Mouse (Mus musculus) c-Kit-positive CD71-positive TER-119-positive erythroid progenitor cells, embryonic 14.5 days (primary cell): ENCODE measurements around the gene Gm29427.
"Not testable (repeated sequence)": the region's sequence is repeated elsewhere in the genome, so short reads cannot be mapped to it uniquely, and the experiment has no call there.

Experiments
- DNase-seq: peaks from one replicate; pipeline ENCODE4 v3.0.0-alpha.2; 2013; ENCODE audit warnings: low spot score

Gm29427 gene

DNA sequence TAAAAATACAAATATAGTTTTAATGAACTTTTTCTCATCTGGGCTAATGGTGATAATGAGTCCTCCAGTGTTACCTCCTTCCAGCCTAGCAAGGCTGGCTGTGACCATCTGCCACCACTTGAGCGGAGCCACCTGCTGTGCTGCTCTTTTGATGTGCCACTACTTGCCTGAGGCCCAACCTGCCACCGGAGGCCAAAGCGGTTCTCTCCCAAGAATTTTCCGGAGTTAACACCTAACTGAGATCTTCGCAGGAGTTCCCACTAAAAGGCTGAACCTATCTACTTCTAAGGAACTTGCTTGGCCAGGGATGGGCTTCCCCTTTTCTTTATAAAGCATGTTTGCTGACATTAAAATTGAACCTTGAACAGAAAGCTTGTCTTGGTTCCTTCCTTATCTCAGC, 56.0 kb downstream of the Gm29427 start:
- not testable (repeated sequence) for DNase-seq

DNA sequence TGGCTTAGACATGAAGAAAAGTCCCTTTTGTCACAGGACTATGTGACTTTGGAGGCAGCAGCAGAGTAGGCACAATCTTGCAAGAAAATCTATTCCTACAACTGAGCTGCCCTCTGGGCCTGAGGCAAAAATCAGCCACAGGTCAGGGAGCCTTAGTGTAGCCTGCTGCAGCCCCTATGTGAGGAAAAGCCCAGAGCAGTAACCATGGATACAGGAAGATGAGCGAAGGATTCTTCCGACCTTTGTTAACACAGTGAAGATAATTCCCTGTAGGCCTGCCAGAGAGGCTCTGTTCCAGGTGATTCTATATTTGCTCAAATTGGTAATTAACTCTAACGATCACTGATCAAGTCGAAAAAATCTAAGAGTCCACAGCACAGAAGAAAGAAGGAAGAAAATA, 71.5 kb downstream of the Gm29427 start:
- no peak for DNase-seq

DNA sequence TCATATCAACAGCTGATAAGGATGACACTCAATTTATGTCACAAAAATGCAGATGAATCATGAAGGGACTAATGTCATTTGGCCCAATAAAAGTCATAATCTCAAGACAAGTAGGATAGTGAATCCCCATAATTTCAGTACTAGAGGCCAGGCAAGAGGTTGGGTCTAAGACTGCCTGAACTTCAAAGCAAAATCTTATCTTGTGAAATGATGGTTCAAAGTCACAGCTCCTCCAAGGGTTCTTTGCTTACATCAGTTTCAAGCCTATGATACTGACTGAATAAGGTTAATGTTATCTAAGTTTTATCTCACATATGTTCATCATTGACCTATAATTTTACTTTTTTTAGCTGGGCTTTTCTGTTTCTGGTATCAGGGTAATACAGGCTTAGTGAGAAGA, 74.6 kb downstream of the Gm29427 start:
- DNase-seq = no peak

DNA sequence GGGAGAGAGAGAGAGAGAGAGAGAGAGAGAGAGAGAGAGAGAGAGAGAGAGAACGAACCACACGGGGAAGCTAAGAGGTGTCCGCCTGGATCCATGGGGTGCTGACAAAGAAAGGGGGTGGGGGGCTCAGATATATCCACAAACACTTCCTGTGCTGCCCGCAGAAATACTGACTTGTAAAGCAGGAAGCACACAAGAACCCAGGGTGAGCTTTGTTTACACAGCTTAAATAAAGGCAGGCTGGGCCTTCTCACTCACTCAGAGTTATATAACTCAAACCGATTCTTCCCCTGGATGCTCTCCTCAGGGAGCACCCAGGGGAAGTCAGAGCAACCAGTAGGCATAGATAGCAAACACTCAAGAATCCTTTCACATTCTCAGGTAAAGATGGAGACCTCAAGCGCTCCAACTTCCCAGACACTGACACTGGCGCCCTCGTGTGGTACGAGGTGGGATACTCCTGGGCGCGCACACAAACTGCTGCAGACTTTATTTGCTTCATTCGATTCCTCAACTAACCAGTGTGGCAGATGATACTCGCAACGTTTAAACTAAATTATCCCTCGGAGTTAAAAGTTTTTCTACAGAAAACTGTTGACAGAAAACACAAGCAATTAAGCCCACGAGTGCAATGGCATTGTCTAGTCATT, 81.7 kb downstream of the Gm29427 start:
- peak; percentile 52 for DNase-seq

DNA sequence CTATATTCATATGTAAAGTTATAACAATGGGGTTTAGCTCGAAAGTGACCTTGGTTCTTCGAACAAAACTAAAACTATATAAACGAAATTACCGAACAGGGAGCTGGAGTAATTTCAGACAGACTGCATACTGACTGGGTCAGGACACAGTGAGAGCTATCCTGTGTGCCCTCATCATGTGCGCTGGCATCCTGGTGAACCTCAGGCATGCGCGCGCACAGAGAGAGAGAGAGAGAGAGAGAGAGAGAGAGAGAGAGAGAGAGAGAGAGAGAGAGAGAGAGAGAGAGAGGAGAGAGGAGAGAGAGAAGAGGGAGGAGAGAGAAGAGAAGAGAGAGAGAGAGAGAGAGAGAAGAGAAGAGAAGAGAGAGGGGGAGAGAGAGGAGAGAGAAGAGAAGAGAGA, 82.3 kb downstream of the Gm29427 start:
- DNase-seq = no peak

DNA sequence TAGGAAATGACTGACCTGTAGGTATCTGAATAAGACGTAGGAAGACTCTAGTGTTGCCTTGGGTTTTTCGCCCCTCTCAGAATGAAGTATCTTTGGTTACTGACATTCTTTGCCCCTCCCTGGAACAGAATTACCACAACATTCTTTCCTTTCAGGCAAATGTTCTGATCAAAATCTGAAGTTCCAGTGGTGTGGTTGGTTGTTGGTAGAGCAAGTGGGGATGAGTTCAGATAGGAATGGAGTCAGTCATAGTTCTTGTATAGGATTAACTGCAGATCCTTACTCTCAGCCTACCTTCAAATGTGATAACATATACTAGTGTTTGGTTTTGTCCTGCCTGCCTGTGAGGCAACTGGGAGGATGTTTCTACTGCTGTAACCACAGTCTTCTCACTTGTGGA, 86.1 kb downstream of the Gm29427 start, which contains the start of gene Zp3r:
TSS of gene Zp3r (minus strand) at position 101 of the 400 bp plus-strand sequence.
- DNase-seq = no peak
